Mouse (Mus musculus) adrenal gland, postnatal 4 days (tissue): ENCODE results near the gene Mbd4. TPM values are rescaled to one million over a fixed set of nuclear protein-coding genes. Genes with fewer than 3 reads are reported as not detected.

Experiments
- DNase-seq, 2 experiments: peaks; one replicate each; pipeline ENCODE4 v3.0.0; 2021 to 2022; ENCODE audit warnings: low spot score in 2 of 2, mixed read lengths in 2 of 2
- total RNA-seq, 2 experiments: library from RNA; stranded (reverse); gene quantifications; 2 replicates each; pipeline ENCODE4 v1.2.3; 2021

Gene Mbd4
- total RNA-seq, 2 experiments from 2014 or later: 7.5 to 8.1 TPM

DNA sequence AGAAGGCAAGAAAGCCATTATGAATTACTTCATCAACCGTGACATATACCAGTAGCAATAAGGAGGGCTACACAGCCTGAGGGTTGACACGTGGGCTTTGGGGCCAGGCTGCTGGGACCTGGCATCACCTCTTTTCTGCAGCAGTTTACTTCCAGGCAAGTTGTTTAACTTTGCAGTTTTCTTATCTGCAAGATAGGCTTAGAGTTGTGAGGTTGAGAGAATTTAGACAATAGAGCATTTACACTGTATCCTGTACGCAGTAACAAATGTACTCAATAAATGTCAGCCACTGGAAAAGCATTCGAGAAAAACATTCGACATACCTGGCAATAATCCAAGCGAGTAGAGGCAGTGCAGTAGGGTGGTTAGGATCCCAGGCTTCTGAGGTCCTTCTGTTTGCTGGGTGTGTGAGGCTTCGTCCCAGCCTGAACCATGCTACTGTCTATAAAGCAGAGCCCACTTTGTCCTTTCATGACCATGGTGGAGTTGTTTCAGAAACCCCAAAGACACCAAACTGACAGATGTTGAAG is 6.9 kb upstream of the Mbd4 start:
- no peak for DNase-seq

DNA sequence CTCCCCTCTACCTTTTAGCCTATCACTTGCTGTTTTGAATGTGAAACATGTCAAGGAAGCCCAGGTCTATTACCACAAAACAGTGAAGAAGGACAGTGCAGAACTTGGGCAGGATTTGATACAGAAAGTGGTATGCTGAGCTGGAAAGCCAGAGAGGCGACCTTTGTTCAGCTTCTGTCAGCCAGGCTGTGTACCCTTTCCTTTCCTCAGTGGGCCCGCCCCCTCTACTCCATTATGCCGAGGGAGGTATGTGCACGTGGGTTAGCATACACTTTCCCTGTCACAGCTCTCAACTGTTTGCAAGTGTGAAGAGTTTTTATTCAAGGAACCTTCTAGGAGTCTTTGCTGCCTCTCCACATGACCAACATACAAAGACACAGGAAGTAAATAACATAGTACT is 6.1 kb upstream of the Mbd4 start:
- DNase-seq: no peak

DNA sequence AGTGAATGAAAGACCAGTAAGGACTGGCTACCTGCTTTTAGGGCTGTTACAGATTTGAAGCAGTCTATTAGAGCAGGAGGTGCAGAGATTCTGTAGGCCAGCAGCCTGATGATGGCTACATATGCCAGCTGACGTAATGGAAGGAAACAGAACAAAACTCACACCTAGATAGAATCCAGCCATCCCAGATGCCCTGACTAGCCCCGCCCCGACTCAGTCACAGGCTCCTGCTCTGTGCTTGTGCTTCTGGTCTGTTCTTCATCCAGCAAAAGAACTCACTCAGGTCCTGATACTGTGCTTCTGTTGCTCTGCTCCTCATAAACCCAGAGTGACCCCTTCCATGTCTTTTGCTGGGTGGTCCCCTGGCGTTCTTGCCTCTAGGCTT is 3.2 kb upstream of the Mbd4 start:
- DNase-seq: no peak

DNA sequence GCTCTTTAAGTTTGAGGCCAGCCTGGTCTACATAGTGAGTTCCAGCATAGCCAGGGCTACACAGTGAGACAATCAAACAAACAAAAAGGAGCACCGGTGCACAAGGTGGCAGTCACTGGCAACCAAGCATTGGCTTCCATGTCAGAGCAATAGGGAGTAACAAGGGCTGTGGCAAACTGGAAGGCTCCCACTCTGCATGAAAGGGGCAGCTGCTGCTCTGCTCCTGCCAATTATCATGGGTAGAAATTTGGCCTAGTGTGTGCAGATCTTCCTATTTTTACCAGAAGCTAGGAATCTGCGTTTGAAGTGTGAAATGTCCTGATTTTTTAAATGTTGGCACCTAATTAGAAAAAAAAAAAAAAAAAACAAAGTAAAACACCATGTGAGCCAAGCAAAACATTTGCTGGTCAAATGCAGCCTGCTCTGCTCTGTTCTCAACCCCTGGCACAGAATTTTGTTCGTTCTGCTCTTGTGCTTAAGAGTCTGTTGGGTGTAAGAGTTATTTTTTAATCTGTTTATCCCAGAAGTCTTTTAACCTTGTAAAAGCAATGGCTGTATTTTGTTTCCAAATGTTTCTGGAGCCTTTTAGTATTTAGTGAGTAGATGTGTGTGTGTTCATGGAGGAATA is 2.7 kb upstream of the Mbd4 start:
- DNase-seq: no peak

DNA sequence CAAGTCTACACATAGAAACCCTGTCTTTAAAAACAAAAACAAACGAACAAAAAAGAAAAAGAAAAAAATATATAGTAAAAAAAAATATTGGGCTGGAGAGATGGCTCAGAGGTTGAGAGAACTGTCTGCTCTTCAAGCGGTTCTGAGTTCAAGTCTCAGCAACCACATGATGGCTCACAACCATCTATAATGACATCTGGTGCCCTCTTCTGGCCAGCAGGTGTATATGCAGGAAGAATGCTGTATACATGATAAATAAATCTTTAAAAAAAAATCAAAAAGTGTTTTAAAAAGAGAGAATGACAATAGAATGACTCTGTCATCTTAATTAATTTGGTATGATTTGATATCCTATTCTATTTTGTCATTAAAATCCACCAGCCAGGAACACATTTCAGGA is 1.3 kb upstream of the Mbd4 start:
- no peak for DNase-seq

DNA sequence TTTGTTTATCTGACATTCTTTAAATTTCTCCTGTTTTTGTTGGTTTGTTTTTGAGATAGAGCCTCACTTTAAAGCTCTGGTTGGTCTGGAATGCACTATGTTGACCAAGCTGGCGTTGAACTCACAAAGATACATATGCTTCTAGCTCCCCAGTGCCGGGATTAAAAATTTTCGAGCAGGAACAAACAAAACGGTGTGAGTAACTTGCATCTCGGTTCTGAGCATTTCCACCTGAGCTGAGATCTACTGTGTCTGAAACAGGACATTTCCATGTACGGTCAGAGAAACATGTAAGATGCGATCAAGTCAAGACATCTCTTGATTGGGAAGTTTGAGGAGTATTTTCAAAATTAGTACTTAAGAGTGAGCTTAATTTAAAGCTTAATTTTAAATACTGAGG is 814 bp upstream of the Mbd4 start:
- DNase-seq: no peak

DNA sequence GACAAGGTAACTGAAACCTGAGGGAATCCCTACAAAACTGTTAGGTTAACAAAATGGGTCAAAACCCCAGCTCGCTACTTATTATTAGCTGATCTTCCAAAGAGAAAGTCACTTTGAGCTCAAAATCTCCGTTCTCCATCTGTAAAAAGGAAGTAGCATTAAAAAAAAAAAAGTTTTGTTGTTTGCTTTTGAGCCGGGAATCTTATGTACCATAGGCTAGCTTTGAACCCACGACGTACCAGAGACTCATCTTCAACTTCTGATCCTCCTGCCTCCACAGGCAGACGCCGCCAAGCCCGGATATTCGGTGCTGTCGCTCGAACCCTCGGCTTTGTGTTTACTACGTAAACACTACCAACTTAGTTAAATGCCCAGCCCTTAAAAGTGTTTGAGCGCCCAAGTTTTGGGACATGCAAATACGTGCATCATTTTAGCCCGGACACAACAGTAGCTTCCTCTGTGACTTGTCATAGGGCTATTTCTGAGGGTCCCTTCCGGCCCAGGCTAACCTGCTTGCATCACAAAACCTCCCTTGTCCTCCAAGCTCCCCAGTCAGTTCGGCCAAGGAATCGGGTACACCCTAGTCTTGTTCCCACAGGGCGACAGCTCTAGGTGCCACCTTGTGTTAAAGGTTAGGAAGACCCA is 603 bp downstream of the Mbd4 start:
- DNase-seq: no peak

DNA sequence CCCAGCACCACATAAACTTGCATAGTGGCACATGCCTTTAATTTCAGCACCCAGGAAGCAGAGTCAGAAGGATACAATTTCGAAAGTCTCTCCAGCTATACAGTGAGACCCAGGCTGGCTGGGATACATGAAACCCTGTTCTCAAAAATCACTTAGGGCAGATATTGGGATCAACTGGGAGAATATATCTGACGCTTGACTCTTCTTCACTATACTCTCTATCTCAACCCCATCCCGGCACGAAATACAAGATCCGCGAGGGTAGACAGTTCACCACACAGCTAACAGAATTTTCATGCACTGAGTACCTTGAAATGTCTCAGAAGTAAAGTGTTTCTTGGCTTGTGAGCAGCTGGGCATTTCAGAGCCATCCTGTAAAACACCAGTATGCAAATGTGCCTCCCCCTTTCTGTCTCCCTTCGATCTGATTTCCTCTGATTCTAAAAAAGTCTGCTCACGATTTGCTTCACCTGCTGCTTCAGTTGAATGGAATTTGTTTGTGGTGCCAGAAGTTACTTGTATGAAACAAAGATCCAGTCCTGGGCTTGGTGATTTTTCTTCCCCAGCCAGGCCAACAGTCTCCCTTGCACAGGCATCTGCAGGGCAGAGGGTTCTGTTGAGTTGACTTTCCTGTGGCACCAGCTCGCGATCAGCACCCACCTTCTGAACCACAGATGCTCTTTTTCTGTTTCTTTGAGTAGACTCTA is 4.4 kb downstream of the Mbd4 start:
- DNase-seq: no peak

DNA sequence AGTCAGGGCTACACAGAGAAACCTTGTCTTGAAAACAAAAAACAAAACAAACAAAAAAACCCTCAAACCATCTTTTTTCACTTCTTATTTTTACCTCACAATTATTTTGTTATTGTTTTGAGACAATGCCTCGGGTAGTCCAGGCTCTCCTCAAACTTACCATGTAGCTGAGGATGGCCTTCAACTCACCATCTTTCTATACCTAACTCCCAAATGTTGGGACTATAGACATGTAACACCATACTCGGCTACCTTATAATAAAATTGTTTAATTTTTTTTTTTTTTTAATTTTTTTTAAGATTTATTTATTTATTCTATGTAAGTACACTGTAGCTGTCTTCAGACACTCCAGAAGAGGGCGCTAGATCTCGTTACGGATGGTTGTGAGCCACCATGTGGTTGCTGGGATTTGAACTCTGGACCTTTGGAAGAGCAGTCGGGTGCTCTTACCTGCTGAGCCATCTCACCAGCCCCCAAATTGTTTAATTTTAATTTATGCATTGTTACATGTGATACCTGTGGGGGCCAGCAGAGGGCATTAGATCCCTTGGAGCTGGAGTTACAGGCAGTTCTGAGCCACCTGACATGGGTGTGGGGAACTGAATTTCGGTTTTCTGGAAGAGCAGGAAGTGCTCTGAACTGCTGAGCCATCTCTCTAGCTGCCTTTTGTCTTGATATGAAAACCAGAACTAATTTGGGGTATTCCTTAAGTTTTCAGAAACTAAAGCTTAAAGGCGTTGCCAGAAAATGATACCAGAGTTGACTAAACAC is 6.3 kb downstream of the Mbd4 start:
- DNase-seq: peak in 1 of 2 experiments; percentile 30

DNA sequence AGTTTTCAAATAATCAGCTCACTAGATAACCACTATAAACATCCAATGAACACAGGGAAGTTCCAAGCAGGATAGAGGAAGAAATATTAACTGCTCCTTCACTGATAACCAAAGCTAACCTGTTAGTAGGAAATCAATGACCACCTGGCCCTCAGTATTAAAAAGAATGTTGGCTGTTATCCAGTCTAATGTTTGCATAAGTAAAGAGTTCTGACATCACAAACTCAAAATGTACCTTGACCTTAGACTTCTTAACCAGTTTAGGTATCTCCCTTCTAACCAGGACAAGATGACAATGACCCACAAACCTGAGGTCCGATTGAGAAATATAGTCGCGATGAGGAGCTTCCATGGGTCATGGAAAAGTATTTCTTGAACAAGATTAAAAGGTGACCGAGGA is 8.2 kb downstream of the Mbd4 start:
- DNase-seq: no peak

DNA sequence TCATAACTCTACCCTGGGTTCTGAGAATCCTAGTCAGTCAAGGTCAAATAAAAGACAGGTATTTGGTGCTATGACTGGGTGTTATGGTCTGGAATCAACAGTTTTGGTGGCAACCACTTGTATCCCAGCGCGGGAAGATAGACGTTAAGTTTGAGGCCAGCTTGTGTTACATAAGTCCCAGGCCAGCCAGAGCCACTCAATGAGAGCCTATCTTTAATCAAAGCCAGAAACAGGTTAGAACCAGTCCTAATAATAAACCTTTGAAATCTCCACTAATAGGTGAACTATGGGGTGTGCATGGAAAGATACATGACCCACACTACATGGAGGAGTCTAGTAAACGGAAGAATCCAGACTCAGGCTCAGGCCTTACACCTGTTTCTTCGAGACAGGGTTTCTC is 14.4 kb downstream of the Mbd4 start:
- no peak for DNase-seq

DNA sequence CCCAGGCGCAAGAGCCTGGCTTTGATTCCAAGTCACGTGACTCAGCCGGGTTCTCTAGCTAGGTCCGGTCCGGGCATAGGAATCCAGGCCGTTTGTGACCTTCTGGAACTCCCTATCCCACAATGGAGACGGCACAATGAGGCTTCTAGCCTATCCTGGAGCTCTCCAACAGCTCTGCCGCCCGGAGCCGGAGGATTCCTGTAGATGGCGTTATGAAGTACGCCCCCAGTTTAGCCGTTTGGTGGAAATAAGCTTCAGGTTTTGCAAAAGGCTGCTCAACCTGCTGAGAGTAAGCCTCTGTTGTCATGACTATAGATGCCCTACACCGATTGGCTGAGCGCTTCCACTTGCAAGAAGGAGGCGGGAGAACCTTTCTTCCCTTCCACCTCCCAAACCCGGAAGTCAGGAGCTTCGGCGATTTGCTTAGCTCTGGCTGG is 15.0 kb downstream of the Mbd4 start, which contains the start of gene Efcab12:
Gene Efcab12, minus strand, starts transcription at position 252 of the 437 bp plus-strand sequence.
- DNase-seq: peak in 1 of 2 experiments; percentile 53

DNA sequence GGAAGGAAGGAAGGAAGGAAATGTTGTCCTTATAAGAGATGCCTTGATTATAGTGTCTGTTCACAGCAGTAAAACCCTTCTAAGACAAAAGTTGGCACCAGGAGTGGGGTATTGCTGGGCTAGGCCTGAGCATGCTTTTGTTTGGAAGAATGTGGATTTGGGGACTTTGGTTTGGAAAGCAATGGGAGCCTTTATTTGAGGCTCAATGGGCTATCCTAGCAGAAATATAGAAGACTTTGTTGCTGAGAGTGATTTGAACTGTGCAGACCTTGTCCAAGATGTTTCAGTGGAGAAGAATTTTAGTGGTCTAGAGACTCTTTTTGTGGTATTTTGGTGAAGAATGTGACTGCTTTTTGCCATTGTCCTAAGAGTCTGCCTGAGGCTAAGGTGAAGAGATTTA is 19.3 kb downstream of the Mbd4 start:
- DNase-seq: no peak

DNA sequence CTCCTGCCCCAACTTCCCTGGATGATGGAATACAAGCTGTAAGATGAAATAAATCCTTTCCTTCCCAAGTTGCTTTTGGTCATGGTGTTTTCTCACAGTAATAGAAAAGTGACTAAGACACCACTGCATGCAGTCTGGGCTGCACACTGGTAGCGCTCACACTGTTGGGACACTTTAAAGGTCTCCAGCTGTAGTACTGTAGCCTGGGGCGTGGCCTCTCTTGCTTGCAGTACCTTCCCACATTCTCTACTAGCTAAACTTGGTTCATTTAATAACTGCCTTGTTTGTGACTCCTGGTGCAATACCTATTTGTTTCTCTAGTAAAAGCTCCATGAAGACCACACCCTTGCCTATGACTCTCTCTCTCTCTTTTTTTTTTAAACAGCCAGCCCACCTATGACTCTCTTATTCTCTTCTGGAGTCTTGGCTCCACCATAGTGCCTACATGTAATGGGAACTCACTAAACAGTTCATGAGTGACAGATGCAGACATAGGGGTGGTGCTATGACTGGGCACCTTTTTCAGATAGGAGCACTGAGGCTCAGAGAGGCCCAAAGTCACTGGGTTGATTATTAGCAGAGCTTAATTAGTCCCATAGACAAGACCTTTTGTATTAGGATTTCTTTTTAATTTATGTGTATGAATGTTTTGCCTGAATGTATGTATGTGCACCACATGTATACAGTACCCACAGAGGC is 20.9 kb downstream of the Mbd4 start:
- no peak for DNase-seq

DNA sequence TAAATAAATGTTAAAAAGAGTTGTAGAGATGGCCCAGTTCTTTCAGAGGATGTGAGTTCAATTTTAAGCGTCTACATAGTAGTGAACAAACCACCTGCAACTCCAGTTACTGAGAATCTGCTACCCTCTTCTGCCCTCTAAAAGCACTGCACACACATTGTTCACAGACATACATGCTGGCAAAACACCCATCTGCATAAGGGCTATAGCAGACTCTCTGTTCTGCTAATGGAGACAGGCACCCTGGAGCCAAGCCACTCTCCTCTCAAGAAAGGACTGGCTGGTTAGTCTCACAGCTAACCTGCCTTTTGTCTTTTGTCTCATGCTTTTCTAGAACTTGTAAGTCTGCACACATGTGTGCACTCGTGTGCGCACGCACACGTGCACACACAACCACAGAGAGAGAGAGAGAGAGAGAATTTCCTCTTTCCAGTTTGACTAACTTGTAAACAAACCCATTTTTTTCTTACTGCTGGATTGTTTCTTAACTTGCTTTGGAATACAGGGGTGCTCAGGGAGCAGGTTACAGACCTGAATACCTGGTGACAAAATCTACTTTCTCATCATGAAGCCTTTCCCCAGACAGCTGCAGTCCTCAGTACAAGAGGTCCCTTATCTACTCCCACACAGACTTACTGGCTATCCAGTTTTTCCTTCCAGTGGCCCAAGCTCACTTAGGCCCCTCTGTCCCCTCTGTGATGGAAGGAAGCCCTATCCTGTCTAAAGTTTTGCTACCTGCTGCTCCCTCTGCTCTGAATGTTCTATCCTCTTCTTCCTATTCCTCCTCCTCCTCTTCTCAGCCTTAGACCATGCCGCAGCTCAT is 22.2 kb downstream of the Mbd4 start:
- no peak for DNase-seq

DNA sequence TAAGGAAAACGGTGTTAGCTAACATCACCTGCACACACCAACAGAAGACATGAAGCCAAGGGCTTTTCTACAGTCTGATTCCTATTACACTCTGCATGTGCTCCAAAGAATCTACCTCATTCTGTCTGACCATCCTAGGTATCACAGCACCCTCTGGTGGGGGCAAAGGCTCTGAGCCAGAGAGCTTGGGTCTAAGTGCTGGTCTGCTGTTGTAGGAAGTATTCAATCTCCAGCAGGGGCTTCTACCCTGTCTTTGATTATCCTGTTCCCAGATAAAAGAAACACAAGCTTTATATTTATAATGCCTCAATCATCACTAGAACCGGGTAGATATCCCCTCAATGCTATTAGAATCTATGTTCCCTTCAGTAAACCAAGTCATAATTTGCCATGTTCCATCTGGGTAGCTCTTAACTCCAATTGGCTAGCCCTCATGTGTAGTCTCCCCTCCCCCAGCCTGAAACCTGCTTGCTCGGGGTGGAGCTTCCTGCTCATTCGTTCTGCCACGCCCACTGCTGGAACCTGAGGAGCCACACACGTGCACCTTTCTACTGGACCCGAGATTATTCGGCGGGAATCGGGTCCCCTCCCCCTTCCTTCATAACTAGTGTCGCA is 29.2 kb downstream of the Mbd4 start:
- peak in 1 of 2 experiments; percentile 52 for DNase-seq

DNA sequence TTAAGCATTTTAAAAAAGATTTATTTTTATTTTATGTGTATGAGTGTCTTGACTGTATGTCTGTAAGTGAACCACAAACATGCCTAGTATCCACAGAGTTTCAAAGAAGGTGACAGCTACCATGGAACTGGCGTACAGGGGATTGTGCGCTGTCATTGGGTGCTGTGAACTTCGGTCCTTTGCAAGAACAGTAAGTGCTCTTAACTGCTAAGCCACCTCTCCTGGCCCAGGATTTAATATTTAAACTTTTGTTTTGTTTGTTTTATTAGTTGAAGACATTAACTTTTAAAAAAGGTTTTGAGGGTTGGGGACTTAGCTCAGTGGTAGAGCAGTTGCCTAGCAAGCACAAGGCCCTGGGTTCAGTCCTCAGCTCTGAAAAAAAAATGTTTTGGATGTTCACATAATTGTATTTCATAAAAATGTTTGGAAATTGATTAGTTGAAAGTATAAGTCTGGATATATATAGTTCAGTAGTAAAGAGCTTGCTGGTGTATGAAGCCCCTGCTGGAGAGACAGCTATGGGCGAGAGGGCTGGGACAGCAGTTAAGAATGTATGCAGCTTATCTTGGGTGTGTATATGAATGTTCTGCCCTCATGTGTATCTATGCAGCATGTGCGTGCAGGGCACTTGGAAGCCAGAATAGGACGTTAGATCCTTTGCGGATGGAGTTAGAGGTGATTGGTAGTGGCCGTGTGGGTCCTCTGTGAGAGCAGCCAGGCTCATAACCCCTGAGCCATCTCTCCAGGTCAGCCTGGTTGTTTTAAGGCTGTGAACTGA is 31.8 kb downstream of the Mbd4 start:
- no peak for DNase-seq

DNA sequence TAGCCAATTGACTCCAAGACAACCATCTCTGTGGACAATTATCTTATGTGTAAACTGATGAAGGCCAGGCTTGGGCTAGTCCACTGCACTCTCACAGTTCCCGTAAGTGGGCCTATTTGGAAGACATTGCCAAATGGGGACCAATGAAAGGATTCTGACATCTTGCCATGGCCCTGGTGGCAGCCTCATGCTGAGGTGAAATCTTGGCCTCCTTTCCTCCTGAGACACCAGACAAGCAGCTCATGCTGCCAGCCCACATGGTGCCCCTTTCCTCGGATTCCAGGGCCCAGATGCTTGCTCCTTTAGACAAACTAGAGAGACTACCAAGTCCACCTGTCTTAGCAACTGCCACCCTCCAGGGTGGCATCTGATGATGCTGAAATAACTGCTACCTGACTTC is 35.0 kb downstream of the Mbd4 start:
- DNase-seq: no peak

DNA sequence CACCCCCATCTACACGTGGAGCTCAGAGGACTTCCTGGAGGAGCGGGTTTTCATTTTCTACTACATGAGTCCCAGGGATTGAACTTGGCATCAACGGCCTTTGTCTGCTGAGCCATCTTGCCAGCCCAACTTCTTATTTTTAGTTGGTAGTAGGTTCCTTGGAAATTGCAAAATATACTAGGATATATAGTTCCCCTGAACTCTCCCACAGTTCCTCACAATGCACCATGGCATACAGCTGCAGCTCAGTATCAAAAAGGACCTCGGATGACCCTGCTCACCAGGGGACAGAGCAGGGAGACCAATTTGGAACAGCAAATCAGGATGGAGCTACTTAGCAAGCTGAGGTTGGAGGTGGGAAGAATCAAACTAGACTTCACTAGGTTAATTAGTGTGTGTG is 38.1 kb downstream of the Mbd4 start:
- DNase-seq: no peak
